Mouse (Mus musculus): Measurements from ENCODE around the gene Npl.

- TF ChIP-seq POLR2A (IDR thresholded peaks at IDR 0.05; ENCODE audit: borderline replicate concordance, low read depth, low read length), result no peak
- no peak for TF ChIP-seq CTCF (IDR thresholded peaks at IDR 0.05; ENCODE audit: low read depth, low read length)
Observed at GRCm38 (mm10) chr1:153522116-153522515, 27.7 kb downstream of the Npl start.

All from bone marrow macrophage, adult 2 months (primary cell).